Mouse (Mus musculus) ES-E14 (cell line): ENCODE measurements at regions not wholly inside any gene's neighbourhood (a gene's known extent, or its start where the extent isn't known, plus 50 kb on each side); places are given as distances from the start of the nearest gene placed in this dataset.

ENCODE experiments used
- CHD2 ChIP-seq: IDR thresholded peaks from 2 replicates; pipeline ENCODE4 v1.6.1; 2014; ENCODE audit warnings: mild to moderate bottlenecking, low read depth, low read length, inconsistent platforms
- HCFC1 ChIP-seq: IDR thresholded peaks from 2 replicates; pipeline ENCODE4 v1.6.1; 2012; ENCODE audit warnings: low read length, inconsistent platforms, borderline replicate concordance; ENCODE audit not compliant: insufficient read depth
- MAFK ChIP-seq: IDR thresholded peaks from 2 replicates; pipeline ENCODE4 v1.6.1; 2014; ENCODE audit warnings: mild to moderate bottlenecking, low read depth, low read length, inconsistent platforms; ENCODE audit not compliant: insufficient read depth

DNA sequence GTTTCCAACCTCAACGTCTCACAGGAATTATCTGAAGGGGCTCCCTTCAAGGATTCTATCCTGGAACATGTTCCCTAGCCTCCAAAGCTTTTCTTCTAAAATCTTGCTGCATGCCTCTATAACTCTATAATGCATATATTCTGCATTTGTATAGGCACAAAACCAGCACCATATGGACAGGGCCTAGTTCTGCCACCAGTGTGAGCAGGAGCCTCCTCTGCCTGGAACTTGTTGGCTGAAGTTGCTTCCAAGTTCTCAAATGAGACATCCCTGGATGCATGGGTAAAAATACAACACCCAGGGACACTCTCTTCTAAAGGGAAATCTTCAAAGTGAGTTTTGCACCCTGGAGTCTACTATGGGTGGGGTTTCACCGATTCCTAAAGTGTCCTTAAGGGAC is 62.3 kb upstream of the Tenm4 start:
- TF ChIP-seq MAFK = no peak
- no peak for TF ChIP-seq HCFC1
- no peak for TF ChIP-seq CHD2
